ENCODE assay signal across 10 mouse cellular contexts in genomic region chr2:119327942-119328526, GRCm38 (mm10). TPM values are rescaled to one million over a fixed set of nuclear protein-coding genes. Genes with fewer than 3 reads are reported as not detected.
DNase-seq lines count a peak whose midpoint lies in the region; ATAC-seq and TF ChIP-seq lines count a peak whose summit lies in the region.
"Had no signal": no experiment of that assay in that cellular context is flagged by ENCODE, and none has a peak within 500 bp of the region (broad histone marks: within the 10 kb centered on the region; RNA-seq: fewer than 3 reads in every experiment).

No protein-coding gene starts in this region.

- no peak for ATAC-seq in neural tube, embryonic 11.5 days (ENCODE audit: insufficient read depth, low FRiP score, low TSS enrichment)
- ATAC-seq in liver, embryonic 12.5 days: no peak

- no peak for TF ChIP-seq CTCF in cerebellum, adult 2 months (IDR thresholded peaks at IDR 0.05; ENCODE audit: borderline replicate concordance, insufficient read depth, low read depth, low read length)

- no peak overlapping the region for H3K9ac ChIP-seq in neural tube, embryonic 11.5 days (ENCODE audit: low read length)
- H3K9ac ChIP-seq in liver, embryonic 12.5 days: no peak overlapping the region
- H3K9ac ChIP-seq: liver, embryonic 14.5 days had no signal

- H3K27me3 ChIP-seq in cerebellum, adult 2 months (ENCODE audit: control insufficient read depth, insufficient read depth, low read length): no peaks in the 10 kb centered on the region
- peaks cover 86% of the 10 kb centered on the region for H3K27me3 ChIP-seq in neural tube, embryonic 11.5 days (ENCODE audit: control insufficient read depth, insufficient read depth, low read length)
- H3K27me3 ChIP-seq in liver, embryonic 12.5 days (replicated peaks): peaks cover 100% of the 10 kb centered on the region

- WGBS in cerebellum, adult 2 months: 17% methylated on average over 11 of the region's 11 CpGs
- WGBS in neural tube, embryonic 11.5 days: 13% methylated on average over 11 of the region's 11 CpGs
- WGBS in liver, embryonic 12.5 days (ENCODE audit: insufficient replicate concordance): 34% methylated on average over 11 of the region's 11 CpGs

- H3K9me3 ChIP-seq in neural tube, embryonic 11.5 days (ENCODE audit: control insufficient read depth, low read length): no peaks in the 10 kb centered on the region
- no peaks in the 10 kb centered on the region for H3K9me3 ChIP-seq in liver, embryonic 12.5 days (replicated peaks)

- peaks cover 16% of the 10 kb centered on the region for H3K4me1 ChIP-seq in cerebellum, adult 2 months (ENCODE audit: control insufficient read depth, insufficient read depth, low read length)
- H3K4me1 ChIP-seq in neural tube, embryonic 11.5 days (ENCODE audit: control insufficient read depth, insufficient read depth, low read length): peaks cover 6% of the 10 kb centered on the region
- H3K4me1 ChIP-seq in liver, embryonic 12.5 days: peaks cover 41% of the 10 kb centered on the region

- peak overlapping the region; percentile 60; the same call in 1 of the 2 replicates for H3K4me2 ChIP-seq in neural tube, embryonic 11.5 days (ENCODE audit: low read depth)
- H3K4me2 ChIP-seq in liver, embryonic 12.5 days: peak overlapping the region; percentile 19; the same call in 1 of the 2 replicates

- TF ChIP-seq POLR2A in cerebellum, adult 2 months (IDR thresholded peaks at IDR 0.05; ENCODE audit: borderline replicate concordance, insufficient read depth, low read length): no peak

- DNase-seq in cerebellum, adult 2 months: peak; percentile 50 to 56
- DNase-seq in cerebellum, adult 9-10 months: no peak
- DNase-seq in neural tube, embryonic 11.5 days (ENCODE audit: low spot score): peak; percentile 10
- DNase-seq in neural tube, embryonic 10.5 days (ENCODE audit: extremely low spot score, low spot score): no peak
- no peak for DNase-seq in right cerebral cortex, adult 2 months (ENCODE audit: low spot score in 2 of 2)
- no peak for DNase-seq in adrenal gland, postnatal 14 days
- DNase-seq in testis, postnatal 10 days (ENCODE audit: low spot score): no peak
- DNase-seq: spleen, adult 18-20 months had no signal

- no peaks in the 10 kb centered on the region for H3K36me3 ChIP-seq in neural tube, embryonic 11.5 days (ENCODE audit: control insufficient read depth, insufficient read depth, low read length)
- no peaks in the 10 kb centered on the region for H3K36me3 ChIP-seq in liver, embryonic 12.5 days

- no peak overlapping the region for H3K27ac ChIP-seq in cerebellum, adult 2 months (ENCODE audit: insufficient read depth, low read length)
- H3K27ac ChIP-seq in neural tube, embryonic 11.5 days (ENCODE audit: low read depth, low read length): no peak overlapping the region
- no peak overlapping the region for H3K27ac ChIP-seq in liver, embryonic 12.5 days
- H3K27ac ChIP-seq: liver, embryonic 14.5 days had no signal

- H3K4me3 ChIP-seq in cerebellum, adult 2 months (replicated peaks; ENCODE audit: insufficient read depth, low read depth, low read length): peak overlapping the region; percentile 7
- 0 out of 2 replicates have a peak overlapping the region, but pooled peaks have one; percentile 8 for H3K4me3 ChIP-seq in neural tube, embryonic 11.5 days (ENCODE audit: low read depth, low read length)
- peak overlapping the region; percentile 18; the same call in 1 of the 2 replicates for H3K4me3 ChIP-seq in liver, embryonic 12.5 days

RNA-seq across cellular contexts. Expression of gene Dll4, which starts 2.5 kb away (rescaled TPM):
- 3.1 and 4.1 TPM in 2 replicates for polyA plus RNA-seq in cerebellum, adult 2 months (2012; rRNA removed)
- 3.1 and 3.8 TPM in 2 replicates for polyA plus RNA-seq in neural tube, embryonic 11.5 days (2014; fragmentation: Nextera tagmentation; extraction: Ambion mirVana)
- 3.0 and 3.1 TPM in 2 replicates for polyA plus RNA-seq in liver, embryonic 12.5 days (2016; fragmentation: Nextera tagmentation; extraction: Ambion mirVana)
- total RNA-seq in adrenal gland, postnatal 14 days (2021): 13.7 and 14.4 TPM in 2 replicates

RNA-seq across cellular contexts. Expression of gene Chac1, which starts 23.0 kb away (rescaled TPM):
- polyA plus RNA-seq in cerebellum, adult 2 months (2012; rRNA removed): 8.1 and 9.8 TPM in 2 replicates
- 0.95 and 1.3 TPM in 2 replicates for polyA plus RNA-seq in neural tube, embryonic 11.5 days (2014; fragmentation: Nextera tagmentation; extraction: Ambion mirVana)
- polyA plus RNA-seq in liver, embryonic 12.5 days (2016; fragmentation: Nextera tagmentation; extraction: Ambion mirVana): 1.0 and 1.4 TPM in 2 replicates
- 3.7 and 6.2 TPM in 2 replicates for total RNA-seq in adrenal gland, postnatal 14 days (2021)

RNA-seq across cellular contexts. Expression of gene Vps18, which starts 39.5 kb away (rescaled TPM):
- 37.8 and 38.8 TPM in 2 replicates for polyA plus RNA-seq in cerebellum, adult 2 months (2012; rRNA removed)
- 17.4 and 17.8 TPM in 2 replicates for polyA plus RNA-seq in neural tube, embryonic 11.5 days (2014; fragmentation: Nextera tagmentation; extraction: Ambion mirVana)
- 9.8 and 10.3 TPM in 2 replicates for polyA plus RNA-seq in liver, embryonic 12.5 days (2016; fragmentation: Nextera tagmentation; extraction: Ambion mirVana)
- total RNA-seq in adrenal gland, postnatal 14 days (2021): 18.1 and 18.6 TPM in 2 replicates

RNA-seq across cellular contexts. Expression of gene Rhov, which starts 57.0 kb away (rescaled TPM):
- 8.4 and 10.4 TPM in 2 replicates for polyA plus RNA-seq in cerebellum, adult 2 months (2012; rRNA removed)
- polyA plus RNA-seq in neural tube, embryonic 11.5 days (2014; fragmentation: Nextera tagmentation; extraction: Ambion mirVana): 2.3 and 2.4 TPM in 2 replicates
- polyA plus RNA-seq in liver, embryonic 12.5 days (2016; fragmentation: Nextera tagmentation; extraction: Ambion mirVana): 0.07 TPM in 1 of 2 replicates, not detected in the other
- 0.41 TPM in 1 of 2 replicates, not detected in the other for total RNA-seq in adrenal gland, postnatal 14 days (2021)

Comparison
In these comparisons a context has a peak if more than half of its experiments do, and no peak if none do; other contexts are left out.
1. DNase-seq: peak in cerebellum, adult 2 months (2 of 2) and neural tube, embryonic 11.5 days (single experiment); none in cerebellum, adult 9-10 months (single experiment), neural tube, embryonic 10.5 days (single experiment), right cerebral cortex, adult 2 months (0 of 2), adrenal gland, postnatal 14 days (single experiment) and testis, postnatal 10 days (single experiment).
2. Peak in every context shown above with its lines, with median percentiles within 50 percentile points of each other: H3K4me3 ChIP-seq.